Mouse (Mus musculus): Measurements from ENCODE around the gene Mif4gd. TPM values are rescaled to one million over a fixed set of nuclear protein-coding genes. Genes with fewer than 3 reads are reported as not detected.
"Not testable (repeated sequence)": the region's sequence is repeated elsewhere in the genome, so short reads cannot be mapped to it uniquely, and the experiment has no call there.

Mif4gd gene
- polyA plus RNA-seq, 1 experiment from 2014 or later: 22.3 TPM

- WGBS: 42% methylated on average over 6 of the region's 6 CpGs
- TF ChIP-seq CTCF (IDR thresholded peaks at IDR 0.05; ENCODE audit: low read depth): peak; percentile 76
- H3K4me2 ChIP-seq: no peak overlapping the region
- no peak overlapping the region for H3K27ac ChIP-seq (ENCODE audit: low read depth)
- peaks cover 43% of the 10 kb centered on the region for H3K36me3 ChIP-seq (ENCODE audit: insufficient read depth)
- H3K4me1 ChIP-seq (ENCODE audit: insufficient read depth): no peaks in the 10 kb centered on the region
- H3K9ac ChIP-seq: no peak overlapping the region
- no peaks in the 10 kb centered on the region for H3K9me3 ChIP-seq (ENCODE audit: low read depth, low read length)
- H3K27me3 ChIP-seq (ENCODE audit: insufficient read depth, low read length): no peaks in the 10 kb centered on the region
- ATAC-seq (ENCODE audit: insufficient read depth): no peak
- no peak overlapping the region for H3K4me3 ChIP-seq (ENCODE audit: low read depth, low read length)
- peak; percentile 89 for DNase-seq
Measured at GRCm38 (mm10) chr11:115647459-115647858, 34.7 kb upstream of the Mif4gd start.

- H3K4me3 ChIP-seq (ENCODE audit: low read depth, low read length): no peak overlapping the region
- H3K27ac ChIP-seq (ENCODE audit: low read depth): no peak overlapping the region
- WGBS: 85% methylated on average over 9 of the region's 9 CpGs
- H3K4me2 ChIP-seq: no peak overlapping the region
- TF ChIP-seq CTCF (IDR thresholded peaks at IDR 0.05; ENCODE audit: low read depth): no peak
- H3K27me3 ChIP-seq (ENCODE audit: insufficient read depth, low read length): no peaks in the 10 kb centered on the region
- no peak overlapping the region for H3K9ac ChIP-seq
- DNase-seq: no peak
- H3K9me3 ChIP-seq (ENCODE audit: low read depth, low read length): no peaks in the 10 kb centered on the region
- no peak for ATAC-seq (ENCODE audit: insufficient read depth)
- H3K36me3 ChIP-seq (ENCODE audit: insufficient read depth): peaks cover 43% of the 10 kb centered on the region
- H3K4me1 ChIP-seq (ENCODE audit: insufficient read depth): no peaks in the 10 kb centered on the region
Measured at GRCm38 (mm10) chr11:115646439-115646838, 33.7 kb upstream of the Mif4gd start.

GRCm38 (mm10) chr11:115645498-115645897 lies 32.7 kb upstream of the Mif4gd start:
- H3K4me2 ChIP-seq; H3K9ac ChIP-seq; H3K27ac ChIP-seq (ENCODE audit: low read depth); H3K4me1 ChIP-seq (ENCODE audit: insufficient read depth); H3K9me3 ChIP-seq (ENCODE audit: low read depth, low read length); ATAC-seq (ENCODE audit: insufficient read depth); H3K4me3 ChIP-seq (ENCODE audit: low read depth, low read length); H3K27me3 ChIP-seq (ENCODE audit: insufficient read depth, low read length): not testable (repeated sequence)
- peak; percentile 26 for DNase-seq
- peaks cover 43% of the 10 kb centered on the region for H3K36me3 ChIP-seq (ENCODE audit: insufficient read depth)
- WGBS: 57% methylated on average over 14 of the region's 14 CpGs

- no peak overlapping the region for H3K4me2 ChIP-seq
- DNase-seq: no peak
- no peak for TF ChIP-seq CTCF (IDR thresholded peaks at IDR 0.05; ENCODE audit: low read depth)
- H3K27ac ChIP-seq (ENCODE audit: low read depth): no peak overlapping the region
- H3K4me1 ChIP-seq (ENCODE audit: insufficient read depth): no peaks in the 10 kb centered on the region
- 89% methylated on average over 13 of the region's 13 CpGs for WGBS
- H3K36me3 ChIP-seq (ENCODE audit: insufficient read depth): peaks cover 38% of the 10 kb centered on the region
- no peak overlapping the region for H3K4me3 ChIP-seq (ENCODE audit: low read depth, low read length)
- no peak for ATAC-seq (ENCODE audit: insufficient read depth)
- H3K9me3 ChIP-seq (ENCODE audit: low read depth, low read length): no peaks in the 10 kb centered on the region
- no peaks in the 10 kb centered on the region for H3K27me3 ChIP-seq (ENCODE audit: insufficient read depth, low read length)
- no peak overlapping the region for H3K9ac ChIP-seq
Measured at GRCm38 (mm10) chr11:115644308-115644707, 31.5 kb upstream of the Mif4gd start.

GRCm38 (mm10) chr11:115643265-115643664 lies 30.5 kb upstream of the Mif4gd start:
- Histone ChIP-seq H3K4me2 (no peak overlapping the region), H3K9me3 (ENCODE audit: low read depth, low read length) (no peaks in the 10 kb centered on the region), H3K9ac (no peak overlapping the region), H3K27me3 (ENCODE audit: insufficient read depth, low read length) (no peaks in the 10 kb centered on the region), H3K4me1 (ENCODE audit: insufficient read depth) (no peaks in the 10 kb centered on the region), H3K27ac (ENCODE audit: low read depth) (no peak overlapping the region), H3K36me3 (ENCODE audit: insufficient read depth) (peaks cover 35% of the 10 kb centered on the region), H3K4me3 (ENCODE audit: low read depth, low read length) (no peak overlapping the region)
- DNase-seq: no peak
- no peak for ATAC-seq (ENCODE audit: insufficient read depth)
- WGBS: 76% methylated on average over 10 of the region's 10 CpGs
- TF ChIP-seq CTCF (IDR thresholded peaks at IDR 0.05; ENCODE audit: low read depth): no peak

- no peak overlapping the region for H3K27ac ChIP-seq (ENCODE audit: low read depth)
- TF ChIP-seq CTCF (IDR thresholded peaks at IDR 0.05; ENCODE audit: low read depth): no peak
- DNase-seq (no peak), ATAC-seq (ENCODE audit: insufficient read depth) (no peak)
- 87% methylated on average over 2 of the region's 2 CpGs for WGBS
- no peaks in the 10 kb centered on the region for H3K9me3 ChIP-seq (ENCODE audit: low read depth, low read length)
- H3K27me3 ChIP-seq (ENCODE audit: insufficient read depth, low read length): no peaks in the 10 kb centered on the region
- H3K4me2 ChIP-seq: no peak overlapping the region
- peaks cover 29% of the 10 kb centered on the region for H3K36me3 ChIP-seq (ENCODE audit: insufficient read depth)
- H3K4me3 ChIP-seq (ENCODE audit: low read depth, low read length): no peak overlapping the region
- H3K4me1 ChIP-seq (ENCODE audit: insufficient read depth): no peaks in the 10 kb centered on the region
- no peak overlapping the region for H3K9ac ChIP-seq
Measured at GRCm38 (mm10) chr11:115642705-115643104, 29.9 kb upstream of the Mif4gd start.

- Histone ChIP-seq H3K27me3 (ENCODE audit: insufficient read depth, low read length) (no peaks in the 10 kb centered on the region), H3K4me3 (ENCODE audit: low read depth, low read length) (no peak overlapping the region), H3K27ac (ENCODE audit: low read depth) (no peak overlapping the region), H3K9me3 (ENCODE audit: low read depth, low read length) (no peaks in the 10 kb centered on the region), H3K36me3 (ENCODE audit: insufficient read depth) (peaks cover 26% of the 10 kb centered on the region), H3K4me2 (no peak overlapping the region), H3K4me1 (ENCODE audit: insufficient read depth) (no peaks in the 10 kb centered on the region), H3K9ac (no peak overlapping the region)
- ATAC-seq (ENCODE audit: insufficient read depth) (no peak), DNase-seq (no peak)
- WGBS: 88% methylated on average over 4 of the region's 4 CpGs
- TF ChIP-seq CTCF (IDR thresholded peaks at IDR 0.05; ENCODE audit: low read depth): no peak
Measured at GRCm38 (mm10) chr11:115641664-115642036, 28.9 kb upstream of the Mif4gd start.
